Mouse (Mus musculus) embryonic facial prominence, embryonic 11.5 days (tissue): ENCODE measurements at regions not wholly inside any gene's neighbourhood (a gene's known extent, or its start where the extent isn't known, plus 50 kb on each side); places are given as distances from the start of the nearest gene placed in this dataset.

Experiments
- ATAC-seq: fragments of 200-750 bp; cut with Nextera tagmentation; replicated peaks from 2 replicates; pipeline ENCODE4 v1.8.0; 2017; ENCODE audit warnings: low read depth; ENCODE audit not compliant: insufficient number of reproducible peaks, low FRiP score, low TSS enrichment
- DNase-seq: peaks from one replicate; pipeline ENCODE4 v3.0.0-alpha.2; 2015; ENCODE audit warnings: low spot score
- H3K27ac ChIP-seq: fragments of 300-500 bp; sonication (generic); replicated peaks from 2 replicates; pipeline ENCODE4 v1.5.1; 2014; ENCODE audit warnings: mild to moderate bottlenecking, low read depth, low read length, control low read depth
- H3K27me3 ChIP-seq: fragments of 300-500 bp; sonication (generic); 2 replicates; pipeline ENCODE4 v1.6.1; 2014; ENCODE audit warnings: mild to moderate bottlenecking, low read length, moderate library complexity, mixed read lengths; ENCODE audit not compliant: control insufficient read depth, insufficient read depth
- H3K36me3 ChIP-seq: fragments of 300-500 bp; sonication (generic); replicated peaks from 2 replicates; pipeline ENCODE4 v1.6.1; 2014; ENCODE audit warnings: low read depth, mild to moderate bottlenecking, low read length, moderate library complexity, mixed read lengths; ENCODE audit not compliant: control insufficient read depth, insufficient read depth
- H3K4me1 ChIP-seq: fragments of 300-500 bp; sonication (generic); 2 replicates; pipeline ENCODE4 v1.6.1; 2014; ENCODE audit warnings: low read length, mixed read lengths; ENCODE audit not compliant: control insufficient read depth, insufficient read depth
- H3K4me2 ChIP-seq: fragments of 300-500 bp; sonication (generic); 2 replicates; pipeline ENCODE4 v1.6.1; 2014; ENCODE audit warnings: low read depth, mild to moderate bottlenecking, control low read depth, low read length, moderate library complexity
- H3K4me3 ChIP-seq: fragments of 300-500 bp; sonication (generic); 2 replicates; pipeline ENCODE4 v1.5.1; 2014; ENCODE audit warnings: low read depth, low read length, control low read depth
- H3K9ac ChIP-seq: fragments of 300-500 bp; sonication (generic); replicated peaks from 2 replicates; pipeline ENCODE4 v1.6.1; 2014; ENCODE audit warnings: mild to moderate bottlenecking, control low read depth, low read length
- H3K9me3 ChIP-seq: fragments of 300-500 bp; sonication (generic); replicated peaks from 2 replicates; pipeline ENCODE4 v1.6.1; 2016; ENCODE audit warnings: mild to moderate bottlenecking, low read length, inconsistent platforms, mixed read lengths; ENCODE audit not compliant: control insufficient read depth
- WGBS: fragments of 180-500 bp; shearing (Covaris S2); extraction: QIAGEN DNeasy Blood & Tissue Kit; methylation state at CpG from one replicate; pipeline ENCODE4 v1.1.7; 2014; 5-methylcytosine and 5-hydroxymethylcytosine counted together

DNA sequence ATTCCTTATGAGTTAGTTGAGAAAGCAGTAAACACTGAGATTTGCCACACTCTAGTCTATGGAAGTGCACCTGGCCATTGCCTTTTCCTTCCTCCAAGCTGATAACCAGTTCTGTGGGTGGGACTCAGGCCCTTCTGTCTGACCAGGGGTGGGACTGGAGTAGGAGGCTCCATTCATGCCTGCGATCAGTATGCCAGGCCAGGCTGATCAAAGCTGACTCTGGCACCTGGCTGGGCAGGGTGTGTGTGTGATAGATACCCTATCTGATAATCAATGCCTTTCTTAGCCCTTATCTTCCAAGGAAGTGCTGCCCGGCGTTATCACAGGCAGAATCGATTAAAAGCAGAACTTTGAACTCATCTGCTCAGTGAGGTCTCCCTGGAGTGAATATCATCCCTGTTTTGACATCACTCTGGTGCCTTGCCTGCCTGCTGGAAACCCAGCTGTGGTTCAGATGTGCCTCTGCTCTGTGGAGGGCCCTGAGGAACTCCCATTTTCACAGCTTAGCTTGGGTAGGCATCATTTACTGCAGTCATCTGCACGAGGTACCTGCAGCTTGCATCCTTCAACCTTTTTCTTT, 396.0 kb upstream of the Klhl29 start:
- 65% methylated on average over 5 of the region's 5 CpGs for WGBS
- Histone ChIP-seq H3K36me3 (no peaks in the 10 kb centered on the region), H3K9ac (no peak overlapping the region), H3K27me3 (no peaks in the 10 kb centered on the region), H3K4me1 (no peaks in the 10 kb centered on the region), H3K9me3 (no peaks in the 10 kb centered on the region), H3K4me3 (no peak overlapping the region), H3K4me2 (no peak overlapping the region), H3K27ac (no peak overlapping the region)
- no peak for ATAC-seq
- no peak for DNase-seq

DNA sequence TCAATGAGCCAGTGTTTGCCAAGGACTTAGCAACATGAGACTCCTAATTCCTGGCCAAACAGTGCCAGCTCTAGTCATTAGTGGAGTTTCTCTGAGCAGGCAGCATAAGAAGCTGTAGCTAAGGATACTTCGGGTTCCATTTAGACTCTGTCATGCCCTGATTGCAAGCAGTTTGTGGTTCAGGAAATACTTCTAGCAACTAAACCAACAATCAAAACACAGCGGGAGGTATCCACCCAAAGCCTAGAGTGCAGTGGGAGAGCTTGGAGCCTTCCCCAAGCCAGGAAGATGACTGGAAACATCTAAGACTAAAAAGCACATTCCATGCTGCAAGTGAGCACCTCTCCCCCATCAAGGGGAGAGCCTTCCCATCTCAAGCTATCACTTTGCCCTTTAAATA, 395.0 kb upstream of the Klhl29 start:
- no peak overlapping the region for H3K9ac ChIP-seq
- no peaks in the 10 kb centered on the region for H3K36me3 ChIP-seq
- H3K4me1 ChIP-seq, result no peaks in the 10 kb centered on the region
- no peaks in the 10 kb centered on the region for H3K27me3 ChIP-seq
- no peak overlapping the region for H3K27ac ChIP-seq
- no peaks in the 10 kb centered on the region for H3K9me3 ChIP-seq
- ATAC-seq (no peak), DNase-seq (no peak)
- H3K4me2 ChIP-seq, result no peak overlapping the region
- no peak overlapping the region for H3K4me3 ChIP-seq
- WGBS, result 74% methylated on average over 2 of the region's 2 CpGs

DNA sequence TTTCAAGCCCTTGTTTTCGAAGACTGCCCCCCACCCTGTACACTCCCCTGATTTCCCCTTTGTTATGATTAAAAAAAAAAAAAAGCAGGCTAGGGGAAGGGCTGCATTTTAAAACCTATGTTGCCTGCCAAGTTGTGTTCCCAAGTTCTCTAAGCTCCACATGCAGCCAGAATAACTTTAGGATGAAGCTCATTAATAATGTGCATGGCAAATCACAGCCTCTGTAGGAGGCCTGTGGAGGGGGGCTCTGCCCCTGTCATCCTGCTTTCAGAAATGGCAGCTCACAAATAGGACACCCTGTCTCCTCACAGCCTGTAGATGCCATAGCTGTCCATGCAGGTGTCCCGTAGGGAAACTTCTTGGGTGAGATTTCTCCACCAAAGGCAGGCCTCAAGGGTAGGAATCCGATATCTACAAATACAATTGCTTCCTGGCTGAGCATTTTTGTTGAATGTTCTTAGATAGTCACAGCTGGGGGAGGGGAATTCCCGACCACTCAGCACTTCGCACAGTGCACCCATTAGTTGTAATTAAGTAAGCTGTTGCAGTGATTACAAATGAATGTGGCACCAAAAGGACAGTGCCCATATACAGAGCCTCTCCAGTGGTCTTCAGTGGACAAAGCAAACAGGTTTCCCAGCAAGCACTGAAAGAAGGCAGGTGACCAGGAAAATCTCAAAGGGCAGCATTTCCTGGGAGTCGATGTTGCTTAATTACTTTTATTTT, 389.1 kb upstream of the Klhl29 start:
- H3K4me3 ChIP-seq, result no peak overlapping the region
- no peak for ATAC-seq
- no peaks in the 10 kb centered on the region for H3K4me1 ChIP-seq
- H3K36me3 ChIP-seq, result no peaks in the 10 kb centered on the region
- no peaks in the 10 kb centered on the region for H3K27me3 ChIP-seq
- no peak for DNase-seq
- H3K27ac ChIP-seq, result no peak overlapping the region
- WGBS, result 47% methylated on average over 6 of the region's 6 CpGs
- H3K9me3 ChIP-seq, result no peaks in the 10 kb centered on the region
- no peak overlapping the region for H3K9ac ChIP-seq
- H3K4me2 ChIP-seq, result no peak overlapping the region

DNA sequence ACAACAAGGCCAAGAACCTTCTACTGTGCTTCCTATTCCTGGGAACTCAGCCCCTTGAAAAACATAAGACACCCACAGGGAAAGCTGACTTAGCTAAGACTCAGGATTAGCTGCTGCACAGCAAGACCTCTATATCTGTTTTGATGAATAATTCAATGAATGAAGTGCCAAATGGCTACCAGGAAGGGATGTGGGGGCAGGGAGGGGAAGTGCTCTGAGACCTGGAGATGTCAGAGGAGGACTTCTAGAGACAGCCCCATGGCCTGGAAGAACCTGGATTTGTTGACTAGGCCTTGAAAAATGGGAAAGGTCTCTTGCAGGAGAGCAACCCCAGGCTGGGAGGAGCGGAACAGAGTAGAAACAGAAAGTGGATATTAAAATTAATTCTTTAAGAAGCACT, 388.5 kb upstream of the Klhl29 start:
- Histone ChIP-seq H3K4me1 (no peaks in the 10 kb centered on the region), H3K27me3 (no peaks in the 10 kb centered on the region), H3K9me3 (no peaks in the 10 kb centered on the region), H3K4me2 (no peak overlapping the region), H3K27ac (no peak overlapping the region), H3K36me3 (no peaks in the 10 kb centered on the region), H3K4me3 (no peak overlapping the region), H3K9ac (no peak overlapping the region)
- WGBS, result 78% methylated on average over 1 of the region's 1 CpGs
- no peak for DNase-seq
- no peak for ATAC-seq

DNA sequence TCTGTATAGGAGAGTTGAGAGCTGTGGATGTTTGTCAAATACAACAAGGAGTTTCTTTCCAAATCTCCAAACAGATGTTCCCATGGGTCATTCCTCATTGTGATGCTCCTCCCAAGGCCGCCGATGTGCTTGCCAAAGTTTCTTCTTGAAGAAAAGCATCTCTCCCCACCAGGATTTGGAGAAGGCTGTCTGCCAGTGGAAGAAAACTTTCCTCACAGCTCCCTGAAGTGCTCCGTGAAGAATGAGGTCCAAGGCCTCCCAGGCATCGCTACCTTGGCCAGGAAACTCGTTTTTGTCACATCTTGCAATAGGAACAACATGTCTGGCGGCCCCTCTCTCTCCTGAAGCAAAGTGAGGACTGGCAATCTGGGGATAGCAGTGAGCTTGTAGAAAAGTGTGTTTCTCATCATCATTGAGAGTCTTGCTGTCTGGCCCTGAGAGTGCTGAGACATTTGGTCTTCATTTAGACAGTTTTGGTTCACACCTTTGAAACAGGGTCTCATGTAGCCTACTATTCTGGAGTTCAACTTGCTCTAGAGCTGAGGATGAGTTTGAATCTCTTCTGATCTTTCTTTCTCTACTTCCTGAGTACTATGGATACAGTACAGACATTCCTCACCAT, 386.9 kb upstream of the Klhl29 start:
- no peak overlapping the region for H3K27ac ChIP-seq
- WGBS, result 77% methylated on average over 6 of the region's 6 CpGs
- H3K27me3 ChIP-seq, result no peaks in the 10 kb centered on the region
- H3K4me2 ChIP-seq, result no peak overlapping the region
- no peak overlapping the region for H3K4me3 ChIP-seq
- DNase-seq, result no peak
- H3K9me3 ChIP-seq, result no peaks in the 10 kb centered on the region
- no peaks in the 10 kb centered on the region for H3K4me1 ChIP-seq
- H3K36me3 ChIP-seq, result no peaks in the 10 kb centered on the region
- no peak for ATAC-seq
- no peak overlapping the region for H3K9ac ChIP-seq

DNA sequence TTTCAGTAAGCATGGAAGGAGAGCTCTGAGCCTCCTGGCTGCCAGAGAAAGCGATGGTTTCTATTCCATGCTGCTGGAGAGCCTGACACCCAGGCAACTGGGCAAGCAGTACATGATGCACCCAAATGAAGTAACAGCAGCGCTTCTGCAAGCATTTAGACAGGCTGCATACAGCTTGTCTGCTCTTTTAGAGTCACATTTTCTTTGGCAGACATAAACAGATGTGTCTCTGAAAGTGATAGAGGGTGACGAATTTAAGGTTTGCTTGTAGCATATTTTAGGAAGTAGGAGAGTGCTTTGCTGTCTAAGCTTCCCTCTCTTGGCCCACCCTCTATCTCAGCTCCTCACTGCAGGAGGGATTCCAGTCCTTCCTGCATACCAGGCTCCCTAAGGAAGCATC, 384.0 kb upstream of the Klhl29 start:
- no peak for DNase-seq

DNA sequence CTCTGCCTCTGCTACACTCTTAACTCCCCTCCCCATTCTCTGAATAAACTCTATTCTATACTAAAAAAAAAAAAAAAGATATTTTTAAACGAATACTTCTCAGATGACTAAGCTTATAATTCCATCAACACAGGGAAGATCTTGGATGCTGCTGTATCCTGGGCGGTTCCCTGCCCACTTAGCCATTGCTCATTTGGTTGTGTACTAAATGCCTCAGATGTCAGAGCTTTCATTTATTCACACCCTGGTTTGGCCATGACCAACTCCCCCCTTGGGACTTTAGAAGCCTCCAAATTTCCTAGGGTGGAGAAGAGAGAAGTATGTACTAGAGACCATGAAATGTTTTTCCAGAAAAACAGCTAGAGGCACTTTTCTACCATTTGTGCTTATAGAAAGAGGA, 382.3 kb upstream of the Klhl29 start:
- H3K9ac ChIP-seq, result no peak overlapping the region
- ATAC-seq (no peak), DNase-seq (no peak)
- no peak overlapping the region for H3K27ac ChIP-seq
- no peaks in the 10 kb centered on the region for H3K9me3 ChIP-seq
- no peak overlapping the region for H3K4me3 ChIP-seq
- H3K4me1 ChIP-seq, result no peaks in the 10 kb centered on the region
- no peaks in the 10 kb centered on the region for H3K27me3 ChIP-seq
- WGBS, result 84% methylated on average over 2 of the region's 2 CpGs
- no peaks in the 10 kb centered on the region for H3K36me3 ChIP-seq
- H3K4me2 ChIP-seq, result no peak overlapping the region

More for the DNA sequence above, 384.0 kb upstream of the Klhl29 start:
- WGBS, result 73% methylated on average over 3 of the region's 3 CpGs
- Histone ChIP-seq H3K9me3 (no peaks in the 10 kb centered on the region), H3K27ac (no peak overlapping the region), H3K4me2 (no peak overlapping the region), H3K4me3 (no peak overlapping the region), H3K27me3 (no peaks in the 10 kb centered on the region), H3K36me3 (no peaks in the 10 kb centered on the region), H3K9ac (no peak overlapping the region), H3K4me1 (no peaks in the 10 kb centered on the region)
- no peak for ATAC-seq

DNA sequence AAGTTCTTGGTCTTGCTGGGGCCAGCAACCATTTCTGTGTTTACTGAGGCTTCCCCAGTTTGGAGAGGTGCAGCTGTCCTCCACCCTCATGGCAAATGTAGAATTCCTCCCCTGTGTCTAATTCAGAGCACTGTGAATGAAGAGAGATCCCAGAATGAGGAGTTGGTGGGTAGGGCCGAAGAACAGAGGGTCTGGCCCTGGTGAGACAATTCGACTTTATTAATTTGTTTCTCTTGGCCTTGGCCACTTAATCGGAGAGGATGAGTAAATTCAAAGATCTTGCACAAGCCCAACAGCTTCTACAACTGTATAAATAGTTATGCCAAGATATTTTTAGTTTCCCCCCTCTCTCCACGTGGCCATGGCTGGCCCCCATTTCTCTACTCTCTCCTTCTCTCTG, 381.9 kb upstream of the Klhl29 start:
- no peak overlapping the region for H3K27ac ChIP-seq
- WGBS, result 92% methylated on average over 4 of the region's 4 CpGs
- no peaks in the 10 kb centered on the region for H3K27me3 ChIP-seq
- H3K9me3 ChIP-seq, result no peaks in the 10 kb centered on the region
- no peaks in the 10 kb centered on the region for H3K36me3 ChIP-seq
- ATAC-seq (no peak), DNase-seq (no peak)
- H3K4me1 ChIP-seq, result no peaks in the 10 kb centered on the region
- H3K4me3 ChIP-seq, result no peak overlapping the region
- H3K4me2 ChIP-seq, result no peak overlapping the region
- H3K9ac ChIP-seq, result no peak overlapping the region
